Mouse (Mus musculus): ENCODE results near the gene Sgcd. TPM values are rescaled to one million over a fixed set of nuclear protein-coding genes. Genes with fewer than 3 reads are reported as not detected.
"Not testable (repeated sequence)": the region's sequence is repeated elsewhere in the genome, so short reads cannot be mapped to it uniquely, and the experiment has no call there.

Sgcd gene
- polyA plus RNA-seq, 1 experiment from 2014 or later, result 0.23 TPM

- H3K9me3 ChIP-seq (replicated peaks), result no peaks in the 10 kb centered on the region
- no peak overlapping the region for H3K27ac ChIP-seq
- no peaks in the 10 kb centered on the region for H3K4me1 ChIP-seq
- no peak overlapping the region for H3K4me3 ChIP-seq
- no peaks in the 10 kb centered on the region for H3K36me3 ChIP-seq
- no peak overlapping the region for H3K9ac ChIP-seq
- WGBS (ENCODE audit: insufficient replicate concordance), result 69% methylated on average over 2 of the region's 2 CpGs
- no peaks in the 10 kb centered on the region for H3K27me3 ChIP-seq (replicated peaks)
- no peak for ATAC-seq
- H3K4me2 ChIP-seq, result no peak overlapping the region
Observed at GRCm38 (mm10) chr11:47765859-47766258, 222.9 kb downstream of the Sgcd start.

GRCm38 (mm10) chr11:47763569-47763968, 225.2 kb downstream of the Sgcd start:
- not testable (repeated sequence) for ATAC-seq; H3K9ac ChIP-seq; H3K4me3 ChIP-seq; H3K4me1 ChIP-seq; H3K36me3 ChIP-seq; H3K27ac ChIP-seq; H3K27me3 ChIP-seq (replicated peaks); H3K9me3 ChIP-seq (replicated peaks); H3K4me2 ChIP-seq
- 61% methylated on average over 3 of the region's 3 CpGs for WGBS (ENCODE audit: insufficient replicate concordance)

DNA sequence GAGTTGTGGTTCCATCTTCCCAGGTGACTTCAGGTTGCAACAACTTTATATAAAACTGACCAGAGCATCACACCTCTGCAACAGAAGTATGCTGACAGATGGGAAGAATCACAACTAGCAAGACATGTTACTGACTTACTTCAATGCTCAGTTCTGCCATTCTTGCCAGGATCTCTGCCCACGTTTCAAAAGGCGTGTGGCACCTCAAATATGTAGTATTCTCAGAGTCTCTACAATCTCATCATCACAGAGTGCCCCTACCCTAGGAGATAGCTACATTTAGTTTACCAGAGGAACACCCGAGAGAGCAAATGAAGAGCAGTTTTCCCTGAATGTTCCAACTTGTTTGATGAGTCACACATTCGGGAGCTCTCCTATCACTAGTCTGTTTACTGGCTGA, 229.8 kb downstream of the Sgcd start:
- Histone ChIP-seq H3K27ac (no peak overlapping the region), H3K4me3 (no peak overlapping the region), H3K4me1 (no peaks in the 10 kb centered on the region), H3K27me3 (replicated peaks) (no peaks in the 10 kb centered on the region), H3K9ac (no peak overlapping the region), H3K9me3 (replicated peaks) (no peaks in the 10 kb centered on the region), H3K4me2 (no peak overlapping the region), H3K36me3 (no peaks in the 10 kb centered on the region)
- WGBS (ENCODE audit: insufficient replicate concordance), result 58% methylated on average over 4 of the region's 4 CpGs
- no peak for ATAC-seq

DNA sequence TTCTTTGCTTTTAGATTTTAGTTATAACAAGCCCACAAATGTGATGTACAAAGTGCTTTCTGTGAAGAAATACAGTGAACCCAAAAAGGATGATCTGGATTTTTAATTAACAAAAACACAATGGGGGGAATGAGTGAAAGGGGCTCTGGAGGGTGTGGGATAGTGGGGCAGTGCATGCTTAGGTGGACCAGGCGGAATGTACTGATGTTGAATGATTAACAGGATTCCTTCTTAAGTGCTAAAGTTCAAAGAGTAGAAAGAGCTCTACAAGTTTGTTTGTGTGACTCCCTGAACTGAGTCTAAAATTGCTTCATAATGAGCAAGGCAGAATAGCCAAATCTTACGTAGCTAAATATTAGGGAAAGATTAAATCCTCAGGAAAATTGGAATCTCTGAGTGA, 246.0 kb downstream of the Sgcd start:
- H3K4me2 ChIP-seq, result no peak overlapping the region
- H3K36me3 ChIP-seq, result no peaks in the 10 kb centered on the region
- no peak overlapping the region for H3K4me3 ChIP-seq
- no peaks in the 10 kb centered on the region for H3K27me3 ChIP-seq (replicated peaks)
- no peak overlapping the region for H3K27ac ChIP-seq
- no peaks in the 10 kb centered on the region for H3K9me3 ChIP-seq (replicated peaks)
- 47% methylated on average over 2 of the region's 2 CpGs for WGBS (ENCODE audit: insufficient replicate concordance)
- no peak overlapping the region for H3K9ac ChIP-seq
- no peaks in the 10 kb centered on the region for H3K4me1 ChIP-seq
- ATAC-seq, result no peak

DNA sequence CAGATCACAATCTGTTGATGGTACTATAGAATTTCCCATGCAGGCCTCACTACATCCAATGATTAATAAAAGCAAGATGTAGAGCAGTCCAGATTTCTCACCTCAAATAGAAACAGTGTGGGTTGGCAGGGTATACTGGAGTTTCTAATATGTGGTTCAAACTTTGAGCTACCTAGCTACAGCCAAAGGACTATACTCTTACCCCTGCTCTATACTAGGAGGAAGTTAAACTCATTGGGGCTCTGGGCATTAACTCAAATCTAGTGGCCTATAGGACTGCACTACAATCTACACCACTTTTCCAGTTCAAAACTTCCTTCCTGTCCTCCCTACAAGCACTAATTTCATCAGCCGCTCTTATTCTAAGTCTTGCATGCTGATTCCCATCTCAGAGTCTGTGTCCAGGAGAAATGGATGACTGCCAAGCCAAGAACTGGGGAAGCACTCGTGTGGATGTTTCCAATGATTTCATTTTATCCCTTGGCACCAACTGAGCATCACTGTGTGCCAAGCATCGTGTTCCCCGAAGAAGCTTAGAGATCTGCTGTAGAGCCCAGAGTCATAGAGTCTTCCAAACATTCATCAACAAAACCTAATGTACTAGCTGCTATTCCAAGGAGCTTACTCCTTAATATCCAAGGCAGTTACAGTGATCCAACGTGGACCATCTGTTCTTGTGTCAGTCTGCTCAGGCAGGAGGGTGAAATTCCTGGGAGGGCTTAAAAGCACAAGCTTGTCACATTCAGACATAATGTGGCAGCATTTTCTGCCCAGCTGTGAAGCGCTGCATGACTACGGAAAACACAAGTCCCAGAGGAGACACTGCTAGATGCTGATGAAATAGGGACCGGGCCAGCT, 283.6 kb downstream of the Sgcd start:
- WGBS (ENCODE audit: insufficient replicate concordance), result 68% methylated on average over 8 of the region's 8 CpGs
- H3K4me3 ChIP-seq, result no peak overlapping the region
- no peaks in the 10 kb centered on the region for H3K27me3 ChIP-seq (replicated peaks)
- no peaks in the 10 kb centered on the region for H3K36me3 ChIP-seq
- no peak for ATAC-seq
- no peak overlapping the region for H3K4me2 ChIP-seq
- H3K9ac ChIP-seq, result no peak overlapping the region
- H3K9me3 ChIP-seq (replicated peaks), result no peaks in the 10 kb centered on the region
- H3K4me1 ChIP-seq, result no peaks in the 10 kb centered on the region
- H3K27ac ChIP-seq, result no peak overlapping the region

- Histone ChIP-seq H3K27ac (no peak overlapping the region), H3K36me3 (no peaks in the 10 kb centered on the region), H3K27me3 (replicated peaks) (no peaks in the 10 kb centered on the region), H3K9ac (no peak overlapping the region), H3K9me3 (replicated peaks) (no peaks in the 10 kb centered on the region), H3K4me3 (no peak overlapping the region), H3K4me1 (no peaks in the 10 kb centered on the region), H3K4me2 (no peak overlapping the region)
- no peak for ATAC-seq
- WGBS (ENCODE audit: insufficient replicate concordance), result 63% methylated on average over 1 of the region's 1 CpGs
Observed at GRCm38 (mm10) chr11:47695611-47696010, 293.2 kb downstream of the Sgcd start.

DNA sequence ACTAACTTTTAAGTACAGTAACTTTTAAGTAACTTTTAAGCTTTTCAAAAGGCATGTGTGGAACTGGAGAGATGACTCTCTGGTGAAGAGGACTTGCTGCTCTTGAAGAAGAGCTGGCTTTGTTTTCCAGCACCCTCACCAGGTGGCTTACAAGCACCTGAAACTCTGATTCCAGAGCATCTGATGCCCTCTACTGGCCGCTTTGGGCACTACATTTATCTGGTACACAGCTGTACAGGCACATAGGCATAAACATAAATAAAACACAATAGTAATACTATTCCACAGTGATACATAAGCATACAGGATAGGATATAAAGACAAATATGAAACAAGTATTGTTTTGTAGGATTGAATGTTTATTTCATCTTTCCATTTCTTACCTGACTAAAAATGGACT, 330.6 kb downstream of the Sgcd start:
- Histone ChIP-seq H3K4me2 (no peak overlapping the region), H3K4me3 (no peak overlapping the region), H3K9me3 (replicated peaks) (no peaks in the 10 kb centered on the region), H3K4me1 (no peaks in the 10 kb centered on the region), H3K27ac (no peak overlapping the region), H3K9ac (no peak overlapping the region), H3K27me3 (replicated peaks) (no peaks in the 10 kb centered on the region), H3K36me3 (no peaks in the 10 kb centered on the region)
- 3% methylated on average over 1 of the region's 1 CpGs for WGBS (ENCODE audit: insufficient replicate concordance)
- ATAC-seq, result no peak

GRCm38 (mm10) chr11:47645911-47646310, 342.9 kb downstream of the Sgcd start:
- no peak overlapping the region for H3K9ac ChIP-seq
- no peak overlapping the region for H3K4me2 ChIP-seq
- no peak overlapping the region for H3K4me3 ChIP-seq
- H3K9me3 ChIP-seq (replicated peaks), result no peaks in the 10 kb centered on the region
- no peak for ATAC-seq
- no peaks in the 10 kb centered on the region for H3K36me3 ChIP-seq
- no peaks in the 10 kb centered on the region for H3K4me1 ChIP-seq
- H3K27me3 ChIP-seq (replicated peaks), result no peaks in the 10 kb centered on the region
- no peak overlapping the region for H3K27ac ChIP-seq

DNA sequence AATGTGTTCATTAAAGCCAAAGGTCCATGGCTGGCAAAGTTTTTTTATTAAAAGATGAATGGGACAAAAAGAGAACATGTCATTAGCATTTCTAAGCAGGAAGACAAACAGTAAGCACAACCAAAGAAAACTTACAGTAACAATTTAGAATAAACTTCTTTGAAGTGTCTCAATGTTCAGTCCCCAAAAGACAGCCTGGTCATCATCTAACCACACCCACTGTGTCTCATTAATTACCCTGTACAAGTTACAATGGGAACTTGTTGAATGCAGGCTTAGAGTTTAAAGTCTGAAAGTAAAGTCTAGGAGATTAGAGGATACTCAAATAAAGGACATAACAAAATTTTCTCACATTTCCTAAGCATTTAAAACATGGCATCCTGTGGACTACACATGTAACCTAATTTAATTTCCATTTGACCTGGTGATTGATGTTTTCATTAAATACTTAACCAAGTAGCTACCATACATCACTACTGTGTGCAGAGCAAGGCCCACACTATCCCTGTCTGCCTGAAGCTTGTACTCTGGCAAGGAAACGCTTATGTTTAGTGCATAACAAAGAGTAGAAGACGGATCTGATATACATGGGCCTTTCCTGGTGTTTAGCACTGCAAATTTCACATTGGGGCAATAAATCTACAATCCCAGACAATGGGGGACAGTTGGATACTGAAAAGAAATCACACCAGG, 347.1 kb downstream of the Sgcd start:
- no peaks in the 10 kb centered on the region for H3K4me1 ChIP-seq
- H3K9me3 ChIP-seq (replicated peaks), result no peaks in the 10 kb centered on the region
- ATAC-seq, result no peak
- WGBS (ENCODE audit: insufficient replicate concordance), result 47% methylated on average over 2 of the region's 2 CpGs
- no peaks in the 10 kb centered on the region for H3K36me3 ChIP-seq
- no peak overlapping the region for H3K4me2 ChIP-seq
- H3K27me3 ChIP-seq (replicated peaks), result no peaks in the 10 kb centered on the region
- H3K9ac ChIP-seq, result no peak overlapping the region
- no peak overlapping the region for H3K27ac ChIP-seq
- H3K4me3 ChIP-seq, result no peak overlapping the region

GRCm38 (mm10) chr11:47640556-47640955, 348.2 kb downstream of the Sgcd start:
- Histone ChIP-seq H3K4me1 (no peaks in the 10 kb centered on the region), H3K4me2 (no peak overlapping the region), H3K27me3 (replicated peaks) (no peaks in the 10 kb centered on the region), H3K4me3 (no peak overlapping the region), H3K27ac (no peak overlapping the region), H3K9me3 (replicated peaks) (no peaks in the 10 kb centered on the region), H3K9ac (no peak overlapping the region), H3K36me3 (no peaks in the 10 kb centered on the region)
- no peak for ATAC-seq
- 40% methylated on average over 1 of the region's 1 CpGs for WGBS (ENCODE audit: insufficient replicate concordance)

DNA sequence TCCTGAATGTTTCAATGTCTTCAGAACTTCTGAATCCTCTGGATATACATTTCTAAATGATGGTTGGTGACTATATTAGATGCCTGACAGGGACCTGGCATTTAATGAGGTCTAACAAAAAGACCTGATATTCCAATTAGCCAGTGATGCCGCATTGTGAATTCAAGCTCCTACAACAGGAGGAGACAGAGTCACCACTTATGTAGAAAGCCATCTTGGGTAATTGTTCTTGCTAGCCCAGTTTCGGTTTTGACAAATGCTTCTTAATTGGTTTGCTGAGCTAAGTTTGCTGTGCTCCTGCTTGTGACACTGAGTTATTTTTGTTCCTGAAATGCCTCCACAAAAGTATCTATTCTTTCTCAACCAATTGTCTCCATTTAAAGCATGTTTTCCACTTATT, 358.6 kb downstream of the Sgcd start:
- no peak overlapping the region for H3K9ac ChIP-seq
- no peak for ATAC-seq
- no peaks in the 10 kb centered on the region for H3K4me1 ChIP-seq
- WGBS (ENCODE audit: insufficient replicate concordance), result 81% methylated on average over 2 of the region's 2 CpGs
- no peaks in the 10 kb centered on the region for H3K36me3 ChIP-seq
- H3K4me2 ChIP-seq, result no peak overlapping the region
- no peak overlapping the region for H3K4me3 ChIP-seq
- no peaks in the 10 kb centered on the region for H3K27me3 ChIP-seq (replicated peaks)
- H3K9me3 ChIP-seq (replicated peaks), result no peaks in the 10 kb centered on the region
- H3K27ac ChIP-seq, result no peak overlapping the region

DNA sequence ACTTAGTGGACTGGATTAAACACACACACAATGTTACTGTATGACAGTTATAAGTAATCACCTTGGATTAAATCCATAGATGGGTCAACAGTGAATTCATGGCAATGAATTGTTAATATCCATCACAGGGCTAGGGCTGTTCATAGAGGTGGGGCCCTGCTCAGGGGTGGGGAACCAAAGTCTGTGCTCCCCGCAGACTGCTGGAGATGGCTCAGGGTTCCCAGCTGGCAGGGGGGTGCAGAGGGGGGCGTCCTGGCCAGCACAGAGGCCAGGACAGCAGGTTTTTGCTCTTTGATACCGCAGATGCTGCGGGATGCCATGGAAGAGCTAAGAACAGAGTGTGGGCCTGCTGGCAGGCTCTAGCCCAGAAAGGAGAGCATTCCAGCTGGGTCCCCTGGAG, 378.9 kb downstream of the Sgcd start:
- no peak for ATAC-seq
- Histone ChIP-seq H3K36me3 (no peaks in the 10 kb centered on the region), H3K4me1 (no peaks in the 10 kb centered on the region), H3K27ac (no peak overlapping the region), H3K4me3 (no peak overlapping the region), H3K9me3 (replicated peaks) (no peaks in the 10 kb centered on the region), H3K9ac (no peak overlapping the region), H3K4me2 (no peak overlapping the region), H3K27me3 (replicated peaks) (no peaks in the 10 kb centered on the region)
- WGBS (ENCODE audit: insufficient replicate concordance), result 80% methylated on average over 4 of the region's 4 CpGs
